Mouse (Mus musculus) MEL (cell line): ENCODE measurements around the gene Spag7.

Experiments used
- JUND ChIP-seq: IDR thresholded peaks from 2 replicates; pipeline ENCODE4 v1.6.1; 2011; ENCODE audit warnings: low read depth, mild to moderate bottlenecking, improper control_type of control experiment, low read length
- MAZ ChIP-seq: IDR thresholded peaks from 2 replicates; pipeline ENCODE4 v1.6.1; 2012; ENCODE audit warnings: low read depth, mild to moderate bottlenecking, inconsistent platforms, low read length, improper control_type of control experiment
- MEF2A ChIP-seq: IDR thresholded peaks from 2 replicates; pipeline ENCODE4 v1.6.1; 2014; ENCODE audit warnings: low read depth, mild to moderate bottlenecking, inconsistent platforms, low read length, improper control_type of control experiment; ENCODE audit not compliant: poor library complexity, insufficient replicate concordance, severe bottlenecking; ENCODE audit errors: extremely low read depth
- SIN3A ChIP-seq: IDR thresholded peaks from 2 replicates; pipeline ENCODE4 v1.6.1; 2012; ENCODE audit warnings: low read length, improper control_type of control experiment, inconsistent platforms

DNA sequence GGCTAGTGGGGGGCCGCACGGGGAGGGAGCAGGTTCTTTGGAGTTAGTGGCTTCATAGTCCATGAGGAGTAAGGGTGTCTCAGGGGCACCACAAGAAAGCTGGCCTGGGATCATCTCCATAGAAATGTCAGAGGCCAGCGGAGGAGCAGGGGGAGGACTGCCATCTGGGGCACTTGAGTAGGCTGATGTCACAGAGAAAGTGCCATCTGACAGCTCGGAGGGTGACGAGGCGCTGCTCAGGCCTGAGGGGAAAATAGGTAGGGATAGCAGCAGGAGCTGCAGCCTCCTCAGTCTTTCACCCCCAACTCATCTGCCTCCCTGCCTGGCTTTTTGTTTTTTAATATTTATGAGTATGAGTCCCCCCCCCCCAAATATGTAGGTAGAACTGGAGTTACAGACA is 4.8 kb upstream of the Spag7 start:
- TF ChIP-seq MEF2A: no peak
- TF ChIP-seq MAZ: no peak
- no peak for TF ChIP-seq JUND
- TF ChIP-seq SIN3A: no peak
